Mouse (Mus musculus): Measurements from ENCODE around the gene Rps6kc1.

GRCm38 (mm10) chr1:190653081-190653480, 258.5 kb downstream of the Rps6kc1 start:
- no peak for TF ChIP-seq CTCF (IDR thresholded peaks at IDR 0.05; ENCODE audit: borderline replicate concordance, control insufficient read depth, extremely low read depth, insufficient read depth, low read length, poor library complexity)
- TF ChIP-seq POLR2A (IDR thresholded peaks at IDR 0.05; ENCODE audit: control insufficient read depth, extremely low read depth, insufficient read depth, low read length, poor library complexity): no peak

Data from thymus, adult 2 months (tissue).